Mouse (Mus musculus) gastrocnemius, adult 18-20 months (tissue): ENCODE data around the gene 2010111I01Rik. TPM values are rescaled to one million over a fixed set of nuclear protein-coding genes. Genes with fewer than 3 reads are reported as not detected.

Experiments used
- DNase-seq: peaks from one replicate; pipeline ENCODE4 v3.0.0; 2021; ENCODE audit warnings: low spot score
- total RNA-seq, 2 experiments: library from RNA; stranded (reverse); gene quantifications; 2 replicates each; pipeline ENCODE4 v1.2.3; 2021

Gene 2010111I01Rik
- total RNA-seq, 2 experiments from 2014 or later: 46.4 to 82.7 TPM

DNA sequence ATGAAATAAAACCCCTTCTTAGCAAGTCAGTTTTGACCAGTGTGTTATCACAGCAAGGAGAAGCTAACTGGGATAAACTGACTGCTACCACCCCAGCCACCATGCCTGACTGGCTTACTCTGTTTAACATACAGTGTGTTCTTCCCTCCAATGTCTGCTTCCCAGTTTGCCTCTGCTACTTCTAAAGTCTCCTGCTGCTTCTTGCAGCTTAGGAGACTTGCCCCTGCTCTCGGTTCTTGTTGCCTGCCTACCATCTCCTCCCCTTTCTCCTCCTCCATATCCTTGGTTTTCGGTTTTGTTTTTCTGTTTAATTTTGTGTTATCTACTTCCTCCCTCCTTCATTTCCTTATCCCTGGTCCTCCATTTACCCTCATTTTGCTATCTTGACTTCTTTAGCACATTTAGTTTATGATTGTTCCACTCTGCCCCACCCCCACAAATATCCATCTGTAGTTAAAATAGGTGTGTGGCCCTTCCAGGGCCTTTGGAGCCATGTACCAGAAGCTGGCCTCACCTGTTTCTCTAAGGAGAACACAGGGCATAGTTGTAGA, 185.9 kb downstream of the 2010111I01Rik start:
- DNase-seq: no peak

DNA sequence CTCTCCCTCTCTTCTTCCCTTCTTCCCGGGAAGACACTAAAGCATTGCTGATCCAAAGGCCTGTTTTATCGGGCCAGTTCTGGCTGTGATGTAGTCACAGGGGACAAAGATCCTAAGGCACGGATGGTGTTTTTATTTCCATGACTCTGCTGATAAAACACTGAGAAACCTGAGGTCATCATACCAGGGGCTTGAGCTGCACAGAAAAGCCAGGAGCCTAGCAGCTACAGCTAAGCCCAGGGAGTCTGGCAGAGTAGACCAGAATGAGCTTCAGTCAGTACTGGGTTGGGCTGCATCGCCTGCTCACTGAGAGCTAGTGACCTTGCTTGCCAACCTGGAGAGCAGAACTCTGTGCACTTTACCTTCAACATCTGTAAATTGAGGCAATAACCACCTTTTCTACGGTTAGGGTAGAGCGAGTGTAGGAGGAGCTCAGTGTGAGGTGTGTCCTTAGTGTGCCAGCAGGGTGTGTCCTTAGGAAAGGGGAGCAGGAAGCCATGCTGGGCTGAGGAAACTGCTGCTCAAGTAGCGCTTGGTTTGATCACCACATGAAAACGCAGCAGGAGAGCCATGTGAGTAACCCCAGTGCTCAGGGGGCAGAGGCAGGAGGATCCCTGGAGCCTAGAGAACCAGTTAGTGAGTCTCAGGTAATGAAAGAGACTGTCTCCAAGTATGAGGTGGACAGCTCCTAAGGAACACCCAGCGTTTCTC, 186.5 kb downstream of the 2010111I01Rik start:
- no peak for DNase-seq

DNA sequence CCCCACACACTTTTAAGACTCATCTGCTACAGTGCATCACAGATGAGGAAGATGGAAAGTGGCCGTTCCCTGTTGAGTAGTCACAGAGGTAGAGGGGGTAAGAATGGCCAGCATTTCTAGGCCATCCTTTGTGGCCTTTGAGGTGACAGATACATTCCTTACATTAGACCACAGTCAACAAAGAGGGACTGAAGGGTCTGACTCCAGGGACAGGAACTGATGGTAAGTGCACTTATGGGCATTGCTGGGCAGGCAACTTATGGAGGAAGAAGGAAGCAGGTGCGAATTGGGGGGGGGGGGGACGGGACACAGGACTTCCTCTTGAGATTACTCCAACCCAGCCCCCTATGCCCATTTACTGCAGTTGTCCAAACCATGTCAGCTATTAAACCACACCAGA, 187.8 kb downstream of the 2010111I01Rik start:
- no peak for DNase-seq

DNA sequence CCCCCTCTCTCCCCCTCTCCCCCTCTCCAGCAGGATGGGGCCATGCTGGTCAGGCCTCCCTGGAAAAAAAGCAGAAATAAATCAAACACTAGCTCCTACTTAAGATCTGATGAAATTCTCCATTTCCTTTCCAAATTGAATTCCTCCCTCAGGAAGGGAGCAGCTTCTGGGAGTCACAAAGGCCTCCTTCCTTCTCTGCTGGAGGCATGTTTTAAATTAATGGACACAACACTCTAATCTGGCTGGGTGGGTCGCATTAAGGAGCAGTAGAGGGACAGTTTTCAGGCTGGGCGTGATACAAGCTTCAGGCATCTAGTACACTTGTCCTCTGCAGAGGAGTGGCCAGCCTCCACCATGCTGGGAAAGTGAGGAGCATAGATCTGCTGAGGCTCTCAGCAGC, 188.7 kb downstream of the 2010111I01Rik start:
- DNase-seq: no peak

DNA sequence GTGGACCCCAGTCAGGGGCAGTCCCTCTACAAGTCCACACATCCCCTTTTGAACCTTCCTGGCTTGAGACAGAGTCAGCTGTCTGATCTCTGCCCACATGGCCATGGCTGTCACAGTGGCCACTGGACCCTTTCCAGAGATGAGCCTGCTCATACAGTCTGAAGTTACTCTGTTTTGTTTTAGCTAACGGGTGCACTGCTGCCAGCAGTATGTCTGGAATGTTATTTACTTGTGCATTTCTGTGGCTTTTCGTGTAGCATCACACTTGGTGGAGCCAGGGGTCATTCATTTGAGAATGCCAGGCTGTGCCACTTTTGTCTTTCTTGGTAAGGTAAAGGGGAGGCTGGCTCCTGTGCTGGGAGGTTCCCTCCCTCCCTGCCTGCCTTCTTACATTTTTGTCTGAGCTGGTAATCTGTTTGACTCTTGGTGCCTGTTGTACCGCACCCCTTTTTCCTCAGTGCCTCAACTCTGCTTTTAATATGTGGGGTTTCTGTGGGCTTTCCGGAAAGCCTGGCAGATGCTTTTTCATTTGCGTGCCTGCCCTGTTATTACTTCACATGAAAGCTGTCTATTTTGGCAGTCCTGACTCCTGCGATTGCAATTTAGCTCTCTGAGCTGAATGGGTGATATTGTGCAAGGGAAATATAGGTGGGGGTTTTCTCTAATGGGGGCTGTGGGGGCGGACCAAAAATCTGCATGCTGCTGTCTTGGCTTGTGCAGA, 190.3 kb downstream of the 2010111I01Rik start:
- peak; percentile 31 for DNase-seq

DNA sequence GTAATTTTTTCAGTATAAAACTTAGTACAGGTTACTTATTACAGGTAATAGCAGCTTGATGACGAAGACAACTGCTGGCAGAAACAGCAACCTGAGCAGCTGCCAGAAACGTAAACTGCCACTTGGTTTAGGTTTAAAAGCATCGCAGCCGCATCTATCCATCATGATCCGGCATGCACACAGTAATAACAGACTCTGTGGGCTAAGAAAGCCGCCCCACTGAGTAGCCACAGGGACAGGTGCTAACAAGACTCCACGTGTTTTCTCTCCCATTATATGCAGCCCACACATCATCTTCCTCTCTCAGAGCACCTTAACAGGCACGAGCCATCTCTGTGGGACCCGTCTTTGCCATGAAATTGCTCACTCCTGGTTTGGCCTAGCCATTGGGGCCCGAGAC, 191.6 kb downstream of the 2010111I01Rik start:
- DNase-seq: no peak

DNA sequence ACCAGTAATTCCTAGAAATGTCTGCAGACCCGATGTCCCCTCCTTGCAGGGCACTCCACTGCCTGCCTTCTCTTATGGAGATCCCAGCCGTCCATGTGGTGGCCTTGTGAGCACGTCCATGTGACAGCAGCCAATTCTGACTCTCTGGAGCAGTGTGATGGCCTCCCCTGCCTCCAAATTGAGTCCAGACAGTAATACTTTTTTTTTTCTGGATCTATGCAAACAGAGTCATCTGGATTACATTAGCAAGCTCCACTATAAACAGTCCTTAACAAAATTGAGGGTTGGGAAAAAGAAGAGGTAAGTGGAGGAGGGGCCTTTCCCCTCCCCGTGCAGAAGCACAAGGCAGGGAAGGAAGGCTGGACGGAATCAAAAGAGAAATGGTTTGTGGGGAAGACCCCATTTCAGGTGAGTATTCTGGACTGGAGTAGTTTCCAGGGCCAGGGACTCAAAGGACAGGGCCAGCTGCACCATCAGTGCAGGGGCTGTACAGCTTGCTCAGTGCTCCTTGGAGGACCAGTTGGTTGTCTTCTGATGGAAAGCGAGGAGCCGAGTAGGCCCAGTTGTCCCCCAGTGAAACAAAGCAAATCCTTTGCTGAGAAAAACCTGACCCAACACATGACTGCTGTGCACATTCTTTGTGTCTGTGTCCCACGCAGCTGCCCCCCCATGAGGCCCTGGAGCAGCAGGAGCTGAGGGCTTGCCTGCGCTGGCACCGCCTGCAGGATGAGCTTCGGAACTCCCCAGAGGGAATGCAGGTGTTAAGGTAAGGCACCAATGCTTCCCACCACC, 205.8 kb downstream of the 2010111I01Rik start:
- DNase-seq: no peak

DNA sequence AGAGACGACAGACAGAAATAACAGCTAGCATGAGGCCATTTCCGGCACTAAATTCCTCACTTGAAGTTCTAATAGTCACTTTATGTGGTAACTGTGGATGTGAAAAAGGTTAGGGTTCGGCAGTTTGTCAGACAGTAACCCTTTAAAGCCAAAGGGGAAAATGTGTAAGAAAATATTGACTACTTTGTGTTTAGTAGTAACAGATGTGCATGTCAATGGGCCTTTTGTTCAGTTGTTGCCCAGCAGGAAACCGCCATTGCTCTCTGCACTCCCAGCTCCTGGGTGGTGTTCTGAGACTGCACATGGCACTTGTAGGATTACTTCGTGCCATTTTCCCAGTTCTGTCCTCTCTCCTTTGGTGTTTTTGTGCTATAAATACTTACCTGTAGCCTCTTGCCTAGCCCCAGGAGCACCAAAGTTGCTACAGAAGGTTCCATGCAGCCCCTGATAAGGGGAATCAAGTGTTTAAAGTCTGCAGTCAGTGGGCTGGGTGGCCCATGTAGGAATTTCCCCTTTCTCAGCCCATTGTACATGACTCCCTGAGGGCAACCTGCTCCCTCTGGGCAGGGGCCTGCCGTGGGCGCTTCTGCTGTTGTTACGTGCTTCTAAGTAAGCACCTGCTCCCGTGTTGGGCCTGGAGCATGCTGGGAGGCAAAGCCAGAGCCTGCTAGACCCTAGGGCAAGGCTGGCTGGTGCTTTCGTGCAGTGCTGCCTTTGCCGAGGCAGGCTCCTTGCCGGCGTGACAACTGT, 206.8 kb downstream of the 2010111I01Rik start:
- DNase-seq: no peak

DNA sequence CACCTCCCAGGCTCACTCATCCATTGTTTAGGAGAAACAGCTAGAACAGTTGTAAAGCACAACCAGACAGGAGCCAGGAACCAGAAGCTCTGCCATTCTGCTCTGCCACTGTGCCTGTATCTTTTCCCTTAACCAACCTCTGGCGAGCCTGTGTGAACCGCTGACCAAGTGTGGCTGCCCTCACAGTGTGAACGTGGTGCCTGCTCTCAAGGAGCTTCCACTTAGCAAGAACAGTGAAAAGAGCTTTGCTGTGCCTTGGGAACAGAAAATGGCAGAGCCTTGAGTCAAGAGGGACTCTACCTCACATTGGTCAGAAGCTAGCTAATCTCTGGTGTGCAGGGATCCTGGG, 207.4 kb downstream of the 2010111I01Rik start:
- no peak for DNase-seq

DNA sequence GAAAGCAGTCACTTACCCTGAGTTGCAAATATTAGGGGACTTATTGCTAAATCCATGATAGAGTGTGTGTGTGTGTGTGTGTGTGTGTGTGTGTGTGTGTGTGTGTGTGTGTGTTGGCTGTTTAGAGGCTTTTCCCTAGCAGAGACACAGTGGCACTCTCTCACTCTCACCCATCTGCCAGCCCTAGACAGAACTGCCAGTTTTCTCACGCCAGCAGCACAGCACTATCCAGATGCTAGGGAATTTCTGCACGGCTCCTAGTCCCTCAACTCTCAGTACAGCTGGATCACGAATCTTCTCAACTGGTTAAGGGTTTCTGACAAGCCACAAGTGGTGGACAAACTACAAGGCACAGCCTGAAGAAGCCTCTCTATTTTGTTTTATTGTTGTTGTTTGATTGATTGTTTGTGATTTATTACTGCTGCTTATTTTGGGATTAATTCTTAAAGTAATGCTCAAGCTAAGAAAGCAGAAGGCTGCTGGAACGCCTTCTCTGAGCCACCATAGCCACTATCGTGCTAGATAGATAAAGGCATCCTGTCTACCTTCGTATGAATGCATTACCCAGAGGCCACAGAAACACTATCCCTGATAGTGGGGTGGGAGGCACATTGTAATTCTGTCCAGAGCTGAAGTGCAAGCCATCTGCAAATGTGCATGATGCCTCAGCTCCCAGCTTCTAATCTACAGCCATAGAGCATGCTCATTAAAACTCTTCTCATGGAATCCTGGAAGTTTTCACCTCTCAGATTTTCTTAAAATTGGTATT, 209.7 kb downstream of the 2010111I01Rik start:
- no peak for DNase-seq

DNA sequence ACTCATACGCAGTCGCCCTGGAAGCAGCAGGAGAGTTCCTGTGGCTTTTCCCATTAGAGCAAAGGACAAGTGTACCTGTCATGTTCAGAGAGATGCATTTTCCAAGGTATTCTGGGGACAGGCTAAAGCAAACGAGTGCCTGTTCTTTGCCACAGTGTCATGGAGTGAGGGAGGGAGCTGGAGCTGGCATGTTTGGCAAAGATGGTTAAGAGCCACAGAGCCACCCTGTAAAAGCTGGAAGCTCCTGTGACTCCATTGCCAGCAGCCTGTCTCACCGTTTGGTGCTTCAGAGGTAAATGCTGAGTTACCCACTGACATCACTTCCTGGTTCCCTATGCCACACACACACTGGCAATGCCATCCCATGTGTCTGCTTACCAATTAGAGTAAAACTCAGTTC, 211.4 kb downstream of the 2010111I01Rik start:
- no peak for DNase-seq

DNA sequence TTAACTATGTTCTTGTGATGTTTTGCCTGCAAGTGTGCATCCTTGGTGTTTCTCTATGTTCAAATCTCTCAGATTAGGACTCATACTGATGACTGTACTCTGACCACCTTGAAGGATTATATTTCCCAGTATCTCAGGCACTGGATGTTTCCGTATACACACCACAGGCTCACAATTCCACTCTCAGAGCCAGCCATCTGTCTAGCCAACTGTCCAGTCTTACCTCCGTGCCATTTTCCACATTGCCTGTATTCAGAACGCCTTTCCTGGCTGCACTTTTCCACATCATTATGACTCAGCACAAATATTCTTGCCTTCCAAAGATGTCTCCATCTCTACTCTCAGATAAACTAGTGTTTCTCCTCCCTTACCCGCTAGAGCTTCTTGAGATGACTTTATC, 212.5 kb downstream of the 2010111I01Rik start:
- DNase-seq: no peak

DNA sequence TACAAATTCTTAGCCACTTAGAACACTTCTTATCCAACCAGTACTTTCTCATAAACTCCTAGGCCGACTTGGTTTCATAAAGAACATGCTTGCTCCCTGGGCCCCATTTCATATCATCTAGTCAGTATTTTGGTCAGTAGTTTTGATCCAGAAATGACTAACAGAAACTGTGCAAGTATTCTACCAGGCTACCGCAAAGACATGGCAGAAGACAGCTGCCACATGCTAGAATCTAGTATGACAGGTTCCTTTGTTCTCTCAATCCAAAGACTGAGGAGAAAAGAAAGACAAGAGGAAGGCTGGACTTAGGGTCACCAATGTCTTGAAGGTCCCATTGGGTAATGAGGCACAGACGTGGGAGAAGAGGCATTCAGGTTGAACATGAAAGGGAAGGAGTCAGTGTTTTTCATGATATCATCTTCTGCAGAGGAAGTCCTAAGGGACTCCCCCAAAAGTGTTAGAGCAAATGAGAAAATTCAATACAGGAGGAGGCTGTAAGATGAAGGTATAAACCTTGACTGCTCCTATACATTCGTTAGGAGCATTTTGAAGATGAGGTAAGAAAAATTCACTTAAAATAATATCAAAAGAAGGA, 216.0 kb downstream of the 2010111I01Rik start:
- DNase-seq: no peak

DNA sequence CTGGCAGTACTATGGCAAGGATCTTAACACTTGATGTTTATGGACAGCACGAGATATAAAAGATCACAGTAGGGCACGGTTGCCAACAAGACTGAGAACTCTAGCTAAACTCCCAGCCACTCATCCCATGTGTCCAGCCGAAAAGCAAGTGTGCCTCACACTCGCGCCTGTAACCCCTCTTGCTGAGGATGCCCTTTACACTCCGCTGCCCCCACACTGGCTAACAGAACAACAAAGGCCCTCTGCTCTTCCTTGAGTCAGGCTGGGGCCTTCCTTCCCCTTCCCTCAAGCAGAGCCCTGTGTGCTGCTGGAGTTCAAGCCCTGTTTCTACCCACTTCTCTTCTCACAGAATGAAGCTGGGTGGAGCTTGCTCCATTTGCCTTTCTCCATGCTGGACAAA, 220.3 kb downstream of the 2010111I01Rik start:
- DNase-seq: no peak

DNA sequence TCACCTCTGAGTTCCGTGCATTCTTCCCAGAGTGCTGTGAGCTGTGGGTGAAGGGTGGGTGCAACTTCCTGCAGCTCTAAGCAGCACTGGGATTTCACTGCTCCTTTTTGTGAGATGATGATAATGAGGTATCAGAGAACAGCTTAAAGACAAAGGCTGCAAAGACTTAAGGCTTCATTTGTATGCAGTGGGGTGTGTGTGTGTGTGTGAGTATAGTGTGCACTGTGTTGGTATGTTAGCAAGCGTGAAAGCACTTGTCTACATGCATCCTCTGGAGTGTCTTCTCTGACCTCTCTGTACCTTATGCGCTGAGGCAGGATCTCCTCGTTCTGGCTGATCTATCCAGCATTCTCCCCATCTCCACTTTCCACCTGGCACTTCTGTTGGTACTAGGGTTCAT, 221.5 kb downstream of the 2010111I01Rik start:
- no peak for DNase-seq

DNA sequence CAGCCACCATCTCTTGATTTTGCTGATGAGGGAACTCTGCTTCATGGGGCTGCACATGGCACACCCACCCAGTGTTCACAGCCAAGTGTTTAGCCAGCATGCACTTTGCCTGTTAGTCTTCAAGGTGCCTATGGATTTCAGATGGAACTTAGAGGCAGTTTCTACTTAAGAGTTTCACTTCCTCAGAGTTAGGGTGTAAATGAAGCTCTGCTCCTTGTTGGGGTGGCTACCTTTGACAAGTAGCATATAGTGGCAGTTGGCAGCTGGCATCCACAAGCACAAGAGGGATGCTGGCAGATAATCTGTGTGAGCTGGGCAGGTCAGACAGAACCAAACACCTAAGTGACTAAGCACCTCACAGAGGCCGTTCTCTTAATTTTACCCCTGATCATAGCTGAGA, 221.9 kb downstream of the 2010111I01Rik start:
- DNase-seq: no peak

DNA sequence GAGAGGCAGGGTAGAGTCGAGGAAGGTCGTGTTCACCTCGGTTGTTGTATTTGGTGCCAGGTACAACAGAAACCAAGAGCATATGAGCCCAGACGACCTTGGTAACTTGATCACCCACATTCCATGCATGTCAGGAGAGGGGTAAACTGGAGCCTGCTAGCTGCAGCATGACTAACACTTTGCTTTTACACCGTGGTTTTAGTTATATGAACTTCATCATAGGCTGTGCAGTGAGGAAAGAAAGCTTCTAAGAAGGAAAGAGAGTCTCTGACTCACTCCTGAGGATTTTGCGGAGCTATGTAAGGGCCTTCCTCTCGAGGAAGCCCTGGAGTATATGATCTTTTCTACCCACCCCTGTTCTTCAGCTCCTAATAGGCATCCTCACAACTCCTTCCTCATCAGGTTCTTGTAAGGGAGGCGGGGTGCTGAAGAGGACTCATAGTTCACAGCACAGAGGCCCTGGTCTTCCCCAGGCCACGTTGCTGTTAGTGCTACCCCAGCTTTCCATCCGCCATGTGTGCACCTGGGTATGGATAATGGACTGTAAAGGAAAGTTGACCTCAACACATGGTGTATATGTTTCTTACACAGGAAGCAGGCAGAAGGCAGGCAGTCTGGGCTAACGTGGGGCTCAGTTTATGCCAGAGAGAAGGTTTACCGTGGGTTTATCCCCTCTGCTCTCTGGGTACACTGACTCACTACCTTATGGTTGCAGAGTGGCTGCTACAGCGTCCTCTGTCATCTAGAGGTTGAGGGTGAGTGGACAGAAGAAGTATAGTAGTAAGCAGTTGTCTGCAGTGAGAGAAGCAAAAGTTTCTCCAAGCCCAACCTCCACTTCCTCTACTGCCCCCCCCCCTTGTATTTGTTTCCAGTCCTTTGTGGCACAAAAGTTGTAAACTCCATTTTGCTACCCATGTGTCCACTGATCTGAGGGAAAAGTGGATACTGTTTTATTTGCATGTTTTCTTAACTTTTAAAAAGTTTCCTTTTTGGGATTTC, 222.8 kb downstream of the 2010111I01Rik start:
- no peak for DNase-seq

DNA sequence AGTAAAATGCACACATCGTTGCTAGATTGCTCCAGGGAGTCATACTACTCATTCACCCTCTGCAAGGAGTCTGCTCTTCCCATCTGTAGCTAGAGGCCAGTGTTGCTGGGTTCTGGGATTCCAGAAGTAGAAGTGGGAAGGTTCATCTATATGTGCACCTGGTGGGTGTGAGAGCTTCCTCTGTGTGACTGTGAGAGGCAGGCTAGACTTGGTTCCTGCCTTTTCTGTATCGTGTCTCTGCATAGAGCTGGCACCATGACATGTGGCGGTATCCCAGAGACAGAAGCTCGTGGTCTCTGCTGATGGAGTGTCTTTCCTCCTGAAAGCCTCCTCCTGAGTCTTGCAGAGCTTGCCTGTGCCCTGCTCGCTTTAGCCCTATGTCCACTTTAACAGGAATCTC, 223.6 kb downstream of the 2010111I01Rik start:
- DNase-seq: no peak

DNA sequence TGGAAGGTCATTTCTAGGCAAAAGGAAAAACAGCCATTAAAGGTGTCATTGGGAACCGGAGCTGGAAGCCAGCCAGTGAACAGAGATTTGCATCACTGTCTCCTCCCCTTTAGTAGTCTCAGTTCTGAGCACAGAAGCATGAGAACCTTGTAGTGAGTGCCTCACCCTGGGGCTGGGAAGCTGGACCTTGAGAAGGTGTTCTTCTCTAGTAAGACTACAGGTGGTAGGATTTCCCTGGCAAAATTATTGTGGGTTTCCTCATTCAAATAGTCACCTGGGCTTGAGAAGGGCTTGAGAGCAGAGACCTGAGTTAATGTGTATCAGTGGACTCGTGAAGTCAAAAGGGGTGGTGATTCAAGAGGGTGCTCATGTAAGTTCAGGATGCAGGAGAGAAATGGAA, 224.1 kb downstream of the 2010111I01Rik start:
- no peak for DNase-seq
